Mouse (Mus musculus) neural tube, embryonic 12.5 days (tissue): ENCODE measurements at regions not wholly inside any gene's neighbourhood (a gene's known extent, or its start where the extent isn't known, plus 50 kb on each side); places are given as distances from the start of the nearest gene placed in this dataset.

Experiments
- ATAC-seq: fragments of 200-750 bp; cut with Nextera tagmentation; 2 replicates; pipeline ENCODE4 v1.8.0; 2017; ENCODE audit warnings: low read depth, mild to moderate bottlenecking, moderate TSS enrichment, moderate library complexity; ENCODE audit not compliant: low FRiP score
- H3K27ac ChIP-seq: fragments of 300-500 bp; sonication (generic); 2 replicates; pipeline ENCODE4 v1.5.1; 2016
- H3K27me3 ChIP-seq: fragments of 300-500 bp; sonication (generic); replicated peaks from 2 replicates; pipeline ENCODE4 v1.6.1; 2016; ENCODE audit warnings: mild to moderate bottlenecking
- H3K36me3 ChIP-seq: fragments of 300-500 bp; sonication (generic); 2 replicates; pipeline ENCODE4 v1.6.1; 2016; ENCODE audit warnings: mild to moderate bottlenecking
- H3K4me1 ChIP-seq: fragments of 300-500 bp; sonication (generic); 2 replicates; pipeline ENCODE4 v1.6.1; 2016
- H3K4me2 ChIP-seq: fragments of 300-500 bp; sonication (generic); replicated peaks from 2 replicates; pipeline ENCODE4 v1.6.1; 2016; ENCODE audit warnings: mild to moderate bottlenecking
- H3K4me3 ChIP-seq: fragments of 300-500 bp; sonication (generic); 2 replicates; pipeline ENCODE4 v1.5.1; 2016
- H3K9ac ChIP-seq: fragments of 300-500 bp; sonication (generic); 2 replicates; pipeline ENCODE4 v1.6.1; 2016; ENCODE audit warnings: mild to moderate bottlenecking
- H3K9me3 ChIP-seq: fragments of 300-500 bp; sonication (generic); 2 replicates; pipeline ENCODE4 v1.6.1; 2016; ENCODE audit warnings: mild to moderate bottlenecking
- WGBS: fragments of 180-500 bp; shearing (Covaris S2); methylation state at CpG from one replicate; pipeline ENCODE4 v1.1.7; 2016; 5-methylcytosine and 5-hydroxymethylcytosine counted together

GRCm38 (mm10) chr2:172751364-172751763 lies 188.8 kb downstream of the Bmp7 start:
- WGBS = 74% methylated on average over 11 of the region's 11 CpGs
- no peak for ATAC-seq
- Histone ChIP-seq H3K4me2 (no peak overlapping the region), H3K36me3 (no peaks in the 10 kb centered on the region), H3K27ac (no peak overlapping the region), H3K4me3 (no peak overlapping the region), H3K9me3 (no peaks in the 10 kb centered on the region), H3K4me1 (peaks cover 11% of the 10 kb centered on the region), H3K27me3 (peaks cover 39% of the 10 kb centered on the region), H3K9ac (no peak overlapping the region)

- peaks cover 82% of the 10 kb centered on the region for H3K27me3 ChIP-seq
- WGBS = 51% methylated on average over 15 of the region's 15 CpGs
- no peak overlapping the region for H3K4me3 ChIP-seq
- no peak overlapping the region for H3K4me2 ChIP-seq
- H3K4me1 ChIP-seq = peaks cover 21% of the 10 kb centered on the region
- H3K27ac ChIP-seq = no peak overlapping the region
- ATAC-seq = no peak
- no peak overlapping the region for H3K9ac ChIP-seq
- no peaks in the 10 kb centered on the region for H3K36me3 ChIP-seq
- H3K9me3 ChIP-seq = no peaks in the 10 kb centered on the region
These were observed 184.2 kb downstream of the Bmp7 start for GRCm38 (mm10) chr2:172755686-172756471.

- Histone ChIP-seq H3K9me3 (no peaks in the 10 kb centered on the region), H3K4me1 (peaks cover 21% of the 10 kb centered on the region), H3K27ac (no peak overlapping the region), H3K4me3 (no peak overlapping the region), H3K36me3 (no peaks in the 10 kb centered on the region), H3K4me2 (no peak overlapping the region), H3K9ac (no peak overlapping the region), H3K27me3 (peaks cover 85% of the 10 kb centered on the region)
- ATAC-seq = no peak
- 10% methylated on average over 8 of the region's 8 CpGs for WGBS
These were observed 183.7 kb downstream of the Bmp7 start for GRCm38 (mm10) chr2:172756472-172756860.

GRCm38 (mm10) chr2:172758497-172758896 lies 181.6 kb downstream of the Bmp7 start:
- Histone ChIP-seq H3K4me3 (no peak overlapping the region), H3K27me3 (peaks cover 79% of the 10 kb centered on the region), H3K4me2 (no peak overlapping the region), H3K36me3 (no peaks in the 10 kb centered on the region), H3K27ac (no peak overlapping the region), H3K9me3 (no peaks in the 10 kb centered on the region), H3K9ac (no peak overlapping the region), H3K4me1 (peaks cover 14% of the 10 kb centered on the region)
- ATAC-seq = 0 out of 2 replicates have a peak, but pooled peaks have one; percentile 49
- WGBS = 9% methylated on average over 9 of the region's 9 CpGs

GRCm38 (mm10) chr2:172765260-172765659 lies 174.9 kb downstream of the Bmp7 start:
- WGBS = 31% methylated on average over 2 of the region's 2 CpGs

GRCm38 (mm10) chr2:172766403-172766802 lies 173.7 kb downstream of the Bmp7 start:
- H3K4me1 ChIP-seq = peaks cover 8% of the 10 kb centered on the region
- no peak overlapping the region for H3K27ac ChIP-seq
- H3K27me3 ChIP-seq = peaks cover 24% of the 10 kb centered on the region
- ATAC-seq = no peak
- H3K36me3 ChIP-seq = no peaks in the 10 kb centered on the region
- H3K9ac ChIP-seq = no peak overlapping the region
- H3K9me3 ChIP-seq = no peaks in the 10 kb centered on the region
- 42% methylated on average over 7 of the region's 7 CpGs for WGBS
- no peak overlapping the region for H3K4me3 ChIP-seq
- no peak overlapping the region for H3K4me2 ChIP-seq

More at GRCm38 (mm10) chr2:172765260-172765659, 174.9 kb downstream of the Bmp7 start:
- Histone ChIP-seq H3K9me3 (no peaks in the 10 kb centered on the region), H3K9ac (no peak overlapping the region), H3K4me3 (no peak overlapping the region), H3K27ac (no peak overlapping the region), H3K4me1 (peaks cover 8% of the 10 kb centered on the region), H3K27me3 (peaks cover 28% of the 10 kb centered on the region), H3K36me3 (no peaks in the 10 kb centered on the region), H3K4me2 (no peak overlapping the region)
- ATAC-seq = peak; percentile 17; the same call in 1 of the 2 replicates

- H3K4me1 ChIP-seq = peaks cover 8% of the 10 kb centered on the region
- WGBS = 89% methylated on average over 8 of the region's 8 CpGs
- no peak for ATAC-seq
- no peak overlapping the region for H3K9ac ChIP-seq
- no peak overlapping the region for H3K4me2 ChIP-seq
- no peaks in the 10 kb centered on the region for H3K36me3 ChIP-seq
- peaks cover 21% of the 10 kb centered on the region for H3K27me3 ChIP-seq
- no peaks in the 10 kb centered on the region for H3K9me3 ChIP-seq
- no peak overlapping the region for H3K27ac ChIP-seq
- no peak overlapping the region for H3K4me3 ChIP-seq
These were observed 171.4 kb downstream of the Bmp7 start for GRCm38 (mm10) chr2:172768756-172769155.

GRCm38 (mm10) chr2:172770061-172770460 lies 170.1 kb downstream of the Bmp7 start:
- 87% methylated on average over 6 of the region's 6 CpGs for WGBS
- no peak overlapping the region for H3K9ac ChIP-seq

GRCm38 (mm10) chr2:172770606-172771005 lies 169.5 kb downstream of the Bmp7 start:
- Histone ChIP-seq H3K4me3 (no peak overlapping the region), H3K4me1 (no peaks in the 10 kb centered on the region; the same call in 1 of the 2 replicates), H3K9ac (no peak overlapping the region), H3K27ac (no peak overlapping the region), H3K9me3 (no peaks in the 10 kb centered on the region), H3K4me2 (no peak overlapping the region), H3K27me3 (peaks cover 21% of the 10 kb centered on the region), H3K36me3 (no peaks in the 10 kb centered on the region)
- no peak for ATAC-seq
- 90% methylated on average over 14 of the region's 14 CpGs for WGBS

More at GRCm38 (mm10) chr2:172770061-172770460, 170.1 kb downstream of the Bmp7 start:
- Histone ChIP-seq H3K9me3 (no peaks in the 10 kb centered on the region), H3K4me2 (no peak overlapping the region), H3K4me3 (no peak overlapping the region), H3K36me3 (no peaks in the 10 kb centered on the region), H3K4me1 (peaks cover 5% of the 10 kb centered on the region), H3K27ac (no peak overlapping the region), H3K27me3 (peaks cover 21% of the 10 kb centered on the region)
- no peak for ATAC-seq

- ATAC-seq = 0 out of 2 replicates have a peak, but pooled peaks have one; percentile 22
These were observed 166.9 kb downstream of the Bmp7 start for GRCm38 (mm10) chr2:172773176-172773575.

GRCm38 (mm10) chr2:172776485-172776884 lies 163.6 kb downstream of the Bmp7 start:
- no peaks in the 10 kb centered on the region for H3K4me1 ChIP-seq
- H3K4me2 ChIP-seq = no peak overlapping the region
- H3K36me3 ChIP-seq = no peaks in the 10 kb centered on the region
- 0 out of 2 replicates have a peak, but pooled peaks cover 5% of the 10 kb centered on the region for H3K27me3 ChIP-seq
- WGBS = 68% methylated on average over 12 of the region's 12 CpGs
- ATAC-seq = no peak
- H3K27ac ChIP-seq = no peak overlapping the region
- no peak overlapping the region for H3K4me3 ChIP-seq
- H3K9ac ChIP-seq = no peak overlapping the region
- H3K9me3 ChIP-seq = no peaks in the 10 kb centered on the region

More at GRCm38 (mm10) chr2:172773176-172773575, 166.9 kb downstream of the Bmp7 start:
- 0% methylated on average over 2 of the region's 2 CpGs for WGBS
- H3K4me3 ChIP-seq = no peak overlapping the region
- no peaks in the 10 kb centered on the region for H3K9me3 ChIP-seq
- no peaks in the 10 kb centered on the region for H3K4me1 ChIP-seq
- H3K36me3 ChIP-seq = no peaks in the 10 kb centered on the region
- H3K27ac ChIP-seq = no peak overlapping the region
- peaks cover 14% of the 10 kb centered on the region; the same call in 1 of the 2 replicates for H3K27me3 ChIP-seq
- H3K9ac ChIP-seq = no peak overlapping the region
- H3K4me2 ChIP-seq = no peak overlapping the region

GRCm38 (mm10) chr2:172777774-172778173 lies 162.3 kb downstream of the Bmp7 start:
- no peak for ATAC-seq

More at GRCm38 (mm10) chr2:172777774-172778173, 162.3 kb downstream of the Bmp7 start:
- H3K9me3 ChIP-seq = no peaks in the 10 kb centered on the region
- H3K36me3 ChIP-seq = no peaks in the 10 kb centered on the region
- no peak overlapping the region for H3K27ac ChIP-seq
- H3K9ac ChIP-seq = no peak overlapping the region
- 75% methylated on average over 2 of the region's 2 CpGs for WGBS
- H3K4me1 ChIP-seq = no peaks in the 10 kb centered on the region
- H3K4me3 ChIP-seq = no peak overlapping the region
- H3K4me2 ChIP-seq = no peak overlapping the region
- H3K27me3 ChIP-seq = no peaks in the 10 kb centered on the region
